Mouse (Mus musculus): ENCODE measurements around the gene Foxj3. TPM values are rescaled to one million over a fixed set of nuclear protein-coding genes. Genes with fewer than 3 reads are reported as not detected.

Foxj3 gene
- total and polyA plus RNA-seq, 2 experiments from 2014 or later = 26.4 to 39.1 TPM

GRCm38 (mm10) chr4:119599605-119600004 is 62.8 kb downstream of the Foxj3 start:
- Histone ChIP-seq H3K4me3 (ENCODE audit: low read depth, low read length) (no peak overlapping the region), H3K9me3 (ENCODE audit: low read length) (no peaks in the 10 kb centered on the region), H3K9ac (replicated peaks; ENCODE audit: low read length, poor library complexity, severe bottlenecking) (no peak overlapping the region), H3K27me3 (ENCODE audit: insufficient read depth, low read length) (no peaks in the 10 kb centered on the region), H3K4me2 (ENCODE audit: low read depth, low read length, poor library complexity, severe bottlenecking) (no peak overlapping the region), H3K36me3 (ENCODE audit: insufficient read depth, low read length) (0 out of 2 replicates have a peak, but pooled peaks cover 2% of the 10 kb centered on the region), H3K4me1 (ENCODE audit: insufficient read depth, low read length) (no peaks in the 10 kb centered on the region), H3K27ac (ENCODE audit: low read depth, low read length) (no peak overlapping the region)
- DNase-seq (ENCODE audit: low spot score) (no peak), ATAC-seq (ENCODE audit: low FRiP score) (no peak)
- TF ChIP-seq CTCF (IDR thresholded peaks at IDR 0.05) = no peak
- 73% methylated on average over 1 of the region's 1 CpGs for WGBS

- TF ChIP-seq CTCF (IDR thresholded peaks at IDR 0.05) = no peak
- Histone ChIP-seq H3K36me3 (ENCODE audit: insufficient read depth, low read length) (no peaks in the 10 kb centered on the region), H3K9me3 (ENCODE audit: low read length) (no peaks in the 10 kb centered on the region), H3K4me3 (ENCODE audit: low read depth, low read length) (no peak overlapping the region), H3K27me3 (ENCODE audit: insufficient read depth, low read length) (no peaks in the 10 kb centered on the region), H3K4me1 (ENCODE audit: insufficient read depth, low read length) (no peaks in the 10 kb centered on the region; the same call in 1 of the 2 replicates), H3K4me2 (ENCODE audit: low read depth, low read length, poor library complexity, severe bottlenecking) (no peak overlapping the region), H3K27ac (ENCODE audit: low read depth, low read length) (no peak overlapping the region), H3K9ac (replicated peaks; ENCODE audit: low read length, poor library complexity, severe bottlenecking) (no peak overlapping the region)
- DNase-seq (ENCODE audit: low spot score) (no peak), ATAC-seq (ENCODE audit: low FRiP score) (no peak)
- 98% methylated on average over 1 of the region's 1 CpGs for WGBS
Observed at GRCm38 (mm10) chr4:119609488-119609887, 72.7 kb downstream of the Foxj3 start.

GRCm38 (mm10) chr4:119614078-119614477 is 77.3 kb downstream of the Foxj3 start:
- WGBS = 68% methylated on average over 1 of the region's 1 CpGs
- no peaks in the 10 kb centered on the region for H3K36me3 ChIP-seq (ENCODE audit: insufficient read depth, low read length)
- TF ChIP-seq CTCF (IDR thresholded peaks at IDR 0.05) = no peak
- no peaks in the 10 kb centered on the region; the same call in 1 of the 2 replicates for H3K4me1 ChIP-seq (ENCODE audit: insufficient read depth, low read length)
- ATAC-seq (ENCODE audit: low FRiP score) (no peak), DNase-seq (ENCODE audit: low spot score) (no peak)
- H3K4me2 ChIP-seq (ENCODE audit: low read depth, low read length, poor library complexity, severe bottlenecking) = no peak overlapping the region
- H3K27ac ChIP-seq (ENCODE audit: low read depth, low read length) = peak overlapping the region; percentile 2; the same call in 1 of the 2 replicates
- H3K9me3 ChIP-seq (ENCODE audit: low read length) = no peaks in the 10 kb centered on the region
- no peak overlapping the region for H3K4me3 ChIP-seq (ENCODE audit: low read depth, low read length)
- H3K9ac ChIP-seq (replicated peaks; ENCODE audit: low read length, poor library complexity, severe bottlenecking) = no peak overlapping the region
- H3K27me3 ChIP-seq (ENCODE audit: insufficient read depth, low read length) = no peaks in the 10 kb centered on the region

- Histone ChIP-seq H3K9ac (replicated peaks; ENCODE audit: low read length, poor library complexity, severe bottlenecking) (no peak overlapping the region), H3K36me3 (ENCODE audit: insufficient read depth, low read length) (peaks cover 3% of the 10 kb centered on the region; the same call in 1 of the 2 replicates), H3K4me2 (ENCODE audit: low read depth, low read length, poor library complexity, severe bottlenecking) (no peak overlapping the region), H3K9me3 (ENCODE audit: low read length) (no peaks in the 10 kb centered on the region), H3K27me3 (ENCODE audit: insufficient read depth, low read length) (no peaks in the 10 kb centered on the region), H3K27ac (ENCODE audit: low read depth, low read length) (peak overlapping the region; percentile 2; the same call in 1 of the 2 replicates), H3K4me3 (ENCODE audit: low read depth, low read length) (no peak overlapping the region), H3K4me1 (ENCODE audit: insufficient read depth, low read length) (no peaks in the 10 kb centered on the region; the same call in 1 of the 2 replicates)
- DNase-seq (ENCODE audit: low spot score) = no peak
- TF ChIP-seq CTCF (IDR thresholded peaks at IDR 0.05) = no peak
- ATAC-seq (ENCODE audit: low FRiP score) = no peak
- WGBS = 85% methylated on average over 4 of the region's 4 CpGs
Observed at GRCm38 (mm10) chr4:119614724-119615123, 77.9 kb downstream of the Foxj3 start.

- Histone ChIP-seq H3K4me2 (ENCODE audit: low read depth, low read length, poor library complexity, severe bottlenecking) (no peak overlapping the region), H3K4me1 (ENCODE audit: insufficient read depth, low read length) (no peaks in the 10 kb centered on the region), H3K27me3 (ENCODE audit: insufficient read depth, low read length) (no peaks in the 10 kb centered on the region), H3K9me3 (ENCODE audit: low read length) (no peaks in the 10 kb centered on the region), H3K9ac (replicated peaks; ENCODE audit: low read length, poor library complexity, severe bottlenecking) (no peak overlapping the region), H3K4me3 (ENCODE audit: low read depth, low read length) (no peak overlapping the region), H3K36me3 (ENCODE audit: insufficient read depth, low read length) (peaks cover 8% of the 10 kb centered on the region; the same call in 1 of the 2 replicates), H3K27ac (ENCODE audit: low read depth, low read length) (no peak overlapping the region)
- no peak for ATAC-seq (ENCODE audit: low FRiP score)
- no peak for DNase-seq (ENCODE audit: low spot score)
- 20% methylated on average over 7 of the region's 7 CpGs for WGBS
- no peak for TF ChIP-seq CTCF (IDR thresholded peaks at IDR 0.05)
Observed at GRCm38 (mm10) chr4:119626081-119626645, 89.4 kb downstream of the Foxj3 start.

GRCm38 (mm10) chr4:119626876-119627275 is 90.1 kb downstream of the Foxj3 start:
- ATAC-seq (ENCODE audit: low FRiP score) = no peak
- H3K4me1 ChIP-seq (ENCODE audit: insufficient read depth, low read length) = no peaks in the 10 kb centered on the region
- 56% methylated on average over 3 of the region's 3 CpGs for WGBS
- H3K4me3 ChIP-seq (ENCODE audit: low read depth, low read length) = no peak overlapping the region
- no peak overlapping the region for H3K4me2 ChIP-seq (ENCODE audit: low read depth, low read length, poor library complexity, severe bottlenecking)
- H3K9ac ChIP-seq (replicated peaks; ENCODE audit: low read length, poor library complexity, severe bottlenecking) = no peak overlapping the region
- H3K9me3 ChIP-seq (ENCODE audit: low read length) = no peaks in the 10 kb centered on the region
- H3K27ac ChIP-seq (ENCODE audit: low read depth, low read length) = 0 out of 2 replicates have a peak overlapping the region, but pooled peaks have one; percentile 18
- no peak for DNase-seq (ENCODE audit: low spot score)
- H3K36me3 ChIP-seq (ENCODE audit: insufficient read depth, low read length) = peaks cover 8% of the 10 kb centered on the region; the same call in 1 of the 2 replicates
- no peaks in the 10 kb centered on the region for H3K27me3 ChIP-seq (ENCODE audit: insufficient read depth, low read length)
- TF ChIP-seq CTCF (IDR thresholded peaks at IDR 0.05) = no peak

All from midbrain, postnatal 0 days (tissue).